Mouse (Mus musculus) erythroblast, adult 5-6 weeks (primary cell): Measurements from ENCODE around the gene Llph. TPM values are rescaled to one million over a fixed set of nuclear protein-coding genes. Genes with fewer than 3 reads are reported as not detected.

Source experiments
- ATAC-seq: replicated peaks from 2 replicates; pipeline ENCODE4 v1.8.0; 2016; ENCODE audit warnings: moderate number of reproducible peaks, mild to moderate bottlenecking, moderate TSS enrichment, inconsistent platforms; ENCODE audit not compliant: poor library complexity, low FRiP score, severe bottlenecking
- total RNA-seq, 2 experiments: library from RNA; stranded (forward) in 1 of 2; stranded (reverse) in 1 of 2; fragments of 150-400 nt in 1 of 2; fragments of 200-764, 138-1000 nt in 1 of 2; gene quantifications; 2 replicates each; pipeline versions ENCODE4 v1.2.3 to v1.2.4; 2015 to 2017; ENCODE audit warnings: low replicate concordance in 2 of 2

Gene Llph
- total RNA-seq, 2 experiments from 2014 or later = 14.8 to 27.3 TPM

DNA sequence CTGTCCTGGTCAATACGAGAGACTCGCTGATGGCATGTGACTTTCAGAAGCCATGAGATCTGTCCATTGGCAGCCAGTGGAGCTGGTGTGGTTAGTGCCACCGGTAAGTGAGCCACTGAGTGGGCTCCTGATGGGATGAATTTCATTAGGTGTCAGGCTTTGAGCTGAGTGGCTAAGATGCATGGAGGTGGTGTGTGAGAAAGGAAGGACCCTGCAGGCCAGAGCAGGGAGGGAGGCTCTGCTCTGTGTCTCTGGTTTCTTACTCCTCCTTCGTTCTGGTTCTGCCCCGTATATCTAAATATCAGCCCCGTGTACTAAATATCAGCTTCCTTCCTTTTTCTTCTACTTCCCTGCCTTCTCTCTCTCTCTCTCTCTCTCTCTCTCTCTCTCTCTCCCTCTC, 44.4 kb downstream of the Llph start:
- ATAC-seq = 0 out of 2 replicates have a peak, but pooled peaks have one; percentile 29

- ATAC-seq = no peak
These were observed 45.0 kb downstream of the Llph start for GRCm38 (mm10) chr10:120271879-120272269.

DNA sequence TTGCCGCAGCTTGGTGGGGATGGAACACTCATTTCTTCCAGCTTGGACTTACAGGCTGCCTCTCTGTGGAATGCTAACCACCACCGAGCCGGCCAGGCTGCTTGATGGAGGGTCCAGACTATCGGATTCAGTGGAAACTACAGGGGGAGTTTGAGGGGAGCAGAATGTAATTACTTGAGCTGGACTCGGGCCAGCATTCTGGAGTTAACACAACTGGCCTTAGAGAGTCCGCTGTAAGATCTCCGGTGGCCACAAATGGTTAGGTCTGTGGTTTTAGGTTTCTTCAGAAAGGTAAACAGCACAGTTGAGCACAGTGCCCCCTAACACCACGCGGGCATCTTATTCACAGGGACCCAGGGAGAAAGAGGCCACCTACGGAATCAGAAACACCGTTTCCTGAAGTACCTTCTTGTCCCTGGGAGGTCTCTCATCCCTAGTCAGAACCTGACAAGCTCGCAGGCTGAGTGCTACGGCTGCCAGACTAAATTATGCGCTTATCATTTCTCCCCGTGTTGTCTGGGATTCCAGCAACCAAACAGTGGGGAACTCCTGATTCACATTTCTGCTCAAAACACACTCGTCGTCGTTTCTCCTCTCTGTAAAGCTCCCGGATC, 45.5 kb downstream of the Llph start:
- ATAC-seq = no peak

DNA sequence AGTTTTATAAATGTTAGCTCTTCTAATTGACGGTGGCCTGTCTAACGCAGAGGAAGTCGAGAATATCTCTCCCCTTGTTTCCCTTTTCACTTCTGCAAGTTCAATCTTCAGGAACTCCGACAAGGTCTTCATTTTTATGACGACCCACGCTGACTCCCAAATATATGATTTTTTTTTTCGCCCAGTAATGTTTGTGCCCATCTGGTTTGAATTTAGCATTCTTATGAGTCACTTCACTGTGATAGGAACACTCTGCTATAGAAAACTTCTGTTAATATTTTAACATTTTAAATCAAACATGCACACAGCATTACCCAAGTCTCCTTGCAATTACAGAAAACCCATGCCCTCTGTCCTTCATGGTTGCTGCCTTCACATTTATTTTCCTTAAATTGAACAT, 46.5 kb downstream of the Llph start:
- ATAC-seq = no peak

- ATAC-seq = no peak
These were observed 52.7 kb downstream of the Llph start for GRCm38 (mm10) chr10:120279482-120280128.

- ATAC-seq = no peak
These were observed 53.5 kb downstream of the Llph start for GRCm38 (mm10) chr10:120280375-120280774.

DNA sequence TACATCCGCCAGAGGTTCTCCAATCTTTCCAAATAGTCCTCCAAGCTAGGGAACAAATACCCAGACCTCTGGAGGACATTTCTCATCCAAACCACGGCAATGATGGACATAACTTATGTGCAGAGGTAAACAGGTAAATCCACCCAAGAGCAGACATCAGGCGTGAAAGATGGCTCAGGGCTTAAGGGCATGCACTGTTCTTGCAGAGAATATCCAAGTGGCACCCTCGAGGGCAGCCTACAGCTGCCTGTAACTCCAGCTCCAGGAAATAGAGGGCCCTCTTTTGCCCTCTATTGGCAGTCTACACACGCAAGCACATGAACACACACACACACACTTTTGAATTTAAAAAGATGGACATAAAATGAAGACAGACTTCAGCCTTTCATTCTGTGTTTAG, 54.8 kb downstream of the Llph start:
- ATAC-seq = no peak

Other genes with a start within 250 kb of the Llph start
- gene Helb, start 114.1 kb upstream of the Llph start, total RNA-seq (2015; ENCODE audit: low replicate concordance) = 9.4 and 31.7 TPM in 2 replicates
- 24.0 and 29.6 TPM in 2 replicates for gene Helb, start 114.1 kb upstream of the Llph start, total RNA-seq (2017; ENCODE audit: low replicate concordance)
- gene Tmbim4, start 25.5 kb upstream of the Llph start, total RNA-seq (2015; ENCODE audit: low replicate concordance) = 53.4 and 61.2 TPM in 2 replicates
- gene Tmbim4, start 25.5 kb upstream of the Llph start, total RNA-seq (2017; ENCODE audit: low replicate concordance) = 48.5 and 53.2 TPM in 2 replicates
- gene Irak3, start 24.9 kb upstream of the Llph start, total RNA-seq (2015; ENCODE audit: low replicate concordance) = 17.3 and 37.1 TPM in 2 replicates
- gene Irak3, start 24.9 kb upstream of the Llph start, total RNA-seq (2017; ENCODE audit: low replicate concordance) = 5.7 and 9.2 TPM in 2 replicates
- not detected in 2 replicates for gene Hmga2, start 249.4 kb downstream of the Llph start, total RNA-seq (2015; ENCODE audit: low replicate concordance)
- 0.14 TPM in 1 of 2 replicates, not detected in the other for gene Hmga2, start 249.4 kb downstream of the Llph start, total RNA-seq (2017; ENCODE audit: low replicate concordance)